Mouse (Mus musculus) mesoderm, embryonic 11.5 days (tissue): ENCODE data around the gene Mllt10.
"Not testable (repeated sequence)": the region's sequence is repeated elsewhere in the genome, so short reads cannot be mapped to it uniquely, and the experiment has no call there.

Experiments
- DNase-seq: peaks from one replicate; pipeline ENCODE4 v3.0.0-alpha.2; 2012; ENCODE audit warnings: low read depth, low spot score

Gene Mllt10

GRCm38 (mm10) chr2:18080182-18080860, 25.3 kb downstream of the Mllt10 start:
- DNase-seq: no peak

GRCm38 (mm10) chr2:18087695-18088094, 32.7 kb downstream of the Mllt10 start:
- DNase-seq: not testable (repeated sequence)

DNA sequence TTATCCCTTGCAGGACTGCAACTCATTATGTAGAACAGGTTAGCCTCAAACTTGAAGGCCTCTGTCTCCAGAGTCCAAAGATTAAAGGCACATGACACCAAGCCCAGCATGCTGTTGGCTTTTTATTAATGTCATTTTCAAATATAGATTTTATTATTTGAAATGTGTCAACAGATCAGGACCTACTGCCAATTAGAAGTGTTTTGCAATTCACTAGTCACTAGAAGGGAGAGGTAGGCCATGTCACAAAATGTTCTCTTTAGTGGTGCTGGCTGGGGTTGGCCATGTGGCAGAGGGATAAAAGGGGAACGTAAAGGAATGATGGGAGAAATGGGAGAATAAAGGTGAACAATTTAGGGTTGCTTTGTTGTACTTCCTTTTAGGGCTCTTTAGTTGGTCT, 38.8 kb downstream of the Mllt10 start:
- DNase-seq: no peak

DNA sequence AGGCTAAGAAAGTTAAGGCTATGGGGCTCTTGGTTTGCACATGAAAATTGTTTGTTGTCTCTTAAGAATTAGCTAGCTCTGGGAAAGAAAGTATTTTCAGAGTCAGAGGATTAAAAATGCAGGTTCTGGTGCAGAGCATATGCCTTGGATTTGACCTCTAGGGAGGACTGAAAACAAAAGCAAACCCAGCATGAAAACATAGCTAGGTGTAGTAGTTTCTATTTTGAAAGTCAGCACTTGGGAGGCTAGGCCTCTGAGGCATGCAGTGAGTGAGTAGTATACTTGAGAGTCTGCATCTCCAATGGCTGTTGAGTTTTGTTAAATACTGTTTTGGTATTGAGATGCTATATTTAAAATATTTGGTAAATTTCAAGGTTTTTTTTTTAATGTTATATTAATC, 39.3 kb downstream of the Mllt10 start:
- no peak for DNase-seq

GRCm38 (mm10) chr2:18095804-18096203, 40.8 kb downstream of the Mllt10 start:
- DNase-seq: no peak

- DNase-seq: no peak
Measured at GRCm38 (mm10) chr2:18100914-18101313, 45.9 kb downstream of the Mllt10 start.

GRCm38 (mm10) chr2:18107561-18107960, 52.5 kb downstream of the Mllt10 start:
- DNase-seq: no peak

GRCm38 (mm10) chr2:18108214-18108613, 53.2 kb downstream of the Mllt10 start:
- no peak for DNase-seq

DNA sequence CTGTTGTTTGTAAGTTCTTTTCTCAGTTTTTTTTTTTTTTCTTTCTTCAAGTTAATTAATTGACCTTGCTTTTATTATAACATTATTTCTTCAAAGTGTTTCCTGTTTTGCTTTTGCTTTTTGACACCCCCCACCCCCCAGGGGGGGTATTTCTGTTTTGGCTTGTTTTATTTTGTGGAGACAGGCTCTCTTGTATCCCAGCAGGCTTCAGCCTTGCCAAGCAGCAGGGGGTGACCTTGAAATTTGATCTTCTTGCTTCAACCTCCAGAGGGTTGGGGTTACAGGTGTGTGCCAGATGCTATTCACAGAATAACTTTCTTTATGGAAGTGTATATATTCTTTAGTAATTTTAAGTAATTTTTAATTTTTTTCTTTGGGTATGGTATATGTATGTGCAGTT, 56.4 kb downstream of the Mllt10 start:
- peak; percentile 68 for DNase-seq

- no peak for DNase-seq
Measured at GRCm38 (mm10) chr2:18116432-18116831, 61.4 kb downstream of the Mllt10 start.

DNA sequence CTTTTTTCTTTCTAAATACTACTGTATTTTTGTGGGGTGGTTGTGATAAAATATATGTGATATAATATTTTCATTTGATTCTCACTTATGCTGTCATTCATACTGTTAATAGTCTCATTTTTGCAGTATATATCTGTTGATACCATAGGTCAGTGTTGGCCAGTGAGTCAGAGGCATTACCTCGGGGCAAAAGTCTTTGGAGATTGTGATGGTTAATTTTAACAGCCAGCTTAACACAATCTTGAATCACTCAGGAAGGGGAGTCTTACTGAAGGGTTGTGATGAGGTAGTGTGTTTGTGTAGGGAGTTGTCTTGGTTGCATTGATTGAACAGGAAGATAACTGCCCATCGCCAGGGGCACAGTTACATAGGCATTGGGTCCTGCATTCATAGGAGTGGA, 83.1 kb downstream of the Mllt10 start:
- no peak for DNase-seq

DNA sequence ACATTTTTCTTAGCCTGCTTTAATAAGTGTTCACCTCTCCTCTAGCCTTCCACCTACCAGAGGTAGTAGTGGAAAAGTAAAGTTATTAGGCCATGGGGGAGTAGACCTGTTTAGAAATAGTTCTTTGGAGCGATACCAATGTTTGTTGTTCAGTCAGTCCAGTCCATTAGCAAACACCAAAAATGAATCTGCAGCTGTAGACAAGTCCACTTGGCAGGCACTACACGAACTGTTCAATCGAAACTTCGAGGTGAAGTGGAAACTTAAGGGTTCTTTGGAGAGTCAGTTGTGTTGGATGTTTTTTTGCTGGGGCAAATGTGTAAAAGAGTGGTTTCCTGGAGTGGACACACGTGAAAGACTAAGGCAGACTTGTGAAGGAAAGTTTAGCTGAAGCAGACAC, 84.6 kb downstream of the Mllt10 start:
- DNase-seq: no peak

GRCm38 (mm10) chr2:18156131-18156530, 101.1 kb downstream of the Mllt10 start:
- no peak for DNase-seq

GRCm38 (mm10) chr2:18159426-18159825, 104.4 kb downstream of the Mllt10 start:
- DNase-seq: peak; percentile 6

- DNase-seq: no peak
Measured at GRCm38 (mm10) chr2:18160992-18161391, 106.0 kb downstream of the Mllt10 start.

GRCm38 (mm10) chr2:18165511-18165910, 110.5 kb downstream of the Mllt10 start:
- DNase-seq: peak; percentile 4

- DNase-seq: no peak
Measured at GRCm38 (mm10) chr2:18169174-18169948, 114.3 kb downstream of the Mllt10 start.

DNA sequence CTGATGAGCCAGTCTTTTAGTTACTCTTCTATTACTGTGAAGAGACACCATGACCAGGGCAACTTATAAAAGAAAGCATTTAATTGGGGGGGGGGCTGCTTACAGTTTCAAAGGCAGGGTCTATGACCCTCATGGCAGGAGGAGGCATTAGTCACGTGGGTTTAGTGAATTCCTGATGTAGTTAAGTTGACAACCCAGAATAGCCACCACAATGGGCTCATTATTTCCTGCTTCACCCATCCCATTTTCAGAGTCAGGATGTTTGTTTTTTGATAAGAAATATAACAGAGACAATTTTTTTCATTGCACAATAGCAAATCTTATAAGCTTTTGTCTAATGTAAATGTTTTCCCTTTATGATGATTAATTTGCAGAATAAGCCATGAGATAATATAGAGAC, 120.2 kb downstream of the Mllt10 start:
- DNase-seq: no peak

DNA sequence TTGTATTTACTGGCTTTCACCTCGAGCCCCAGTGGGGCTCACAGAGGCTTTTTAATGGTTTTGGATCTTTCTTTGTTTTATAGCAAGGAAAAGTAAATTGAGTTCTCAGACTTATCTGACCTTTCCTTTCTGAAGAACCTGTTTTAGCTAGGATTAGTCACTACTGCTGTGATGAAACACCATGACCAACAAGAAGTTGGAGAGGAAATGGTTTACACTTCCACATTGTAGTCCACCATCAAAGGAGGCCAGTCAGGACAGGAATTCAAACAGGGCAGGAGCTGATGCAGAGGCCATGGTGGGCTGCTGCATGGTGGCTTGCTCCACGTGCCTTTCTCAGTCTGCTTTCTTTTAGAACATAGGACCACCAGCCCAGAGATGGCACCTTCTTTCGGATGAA, 121.2 kb downstream of the Mllt10 start:
- DNase-seq: no peak

GRCm38 (mm10) chr2:18180323-18180722, 125.3 kb downstream of the Mllt10 start:
- no peak for DNase-seq

- no peak for DNase-seq
Measured at GRCm38 (mm10) chr2:18181631-18182030, 126.6 kb downstream of the Mllt10 start.

DNA sequence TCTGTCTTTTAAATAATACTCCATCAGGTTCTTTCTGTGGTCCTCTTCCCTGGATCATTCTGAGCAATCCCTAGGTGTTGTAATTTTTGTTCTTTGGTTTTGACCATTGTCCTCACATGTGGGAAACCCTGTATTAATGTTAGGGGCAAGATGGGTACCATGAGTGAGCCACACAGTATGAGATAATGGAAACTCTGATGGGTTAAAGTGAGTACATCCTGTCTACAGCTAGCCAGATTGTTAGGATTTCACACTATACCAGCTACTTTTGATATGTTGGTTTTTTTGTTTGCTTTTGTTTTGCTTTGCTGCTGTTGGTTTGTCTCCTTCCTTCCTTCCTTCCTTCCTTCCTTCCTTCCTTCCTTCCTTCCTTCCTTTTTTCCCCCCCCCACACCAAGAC, 128.0 kb downstream of the Mllt10 start:
- no peak for DNase-seq

GRCm38 (mm10) chr2:18188367-18188766, 133.3 kb downstream of the Mllt10 start:
- no peak for DNase-seq
